Mouse (Mus musculus) liver, adult 2 months (tissue): Measurements from ENCODE around the gene Epas1. TPM values are rescaled to one million over a fixed set of nuclear protein-coding genes. Genes with fewer than 3 reads are reported as not detected.
A peak's percentile ranks its signal among the peaks of the same experiment; 100 is the strongest.

Experiments used
- DNase-seq: peaks from one replicate; pipeline ENCODE4 v3.0.0-alpha.2; 2011; ENCODE audit warnings: low read depth, low spot score; ENCODE audit errors: extremely low read depth
- H3K27ac ChIP-seq: fragments of 200-500 bp; replicated peaks from 2 replicates; pipeline ENCODE4 v1.5.1; 2012; ENCODE audit warnings: low read depth, mild to moderate bottlenecking, control low read depth, inconsistent platforms, low read length; ENCODE audit not compliant: insufficient read depth
- H3K27me3 ChIP-seq: fragments of 200-500 bp; 2 replicates; pipeline ENCODE4 v1.6.1; 2012; ENCODE audit warnings: mild to moderate bottlenecking, moderate library complexity, low read length, inconsistent platforms; ENCODE audit not compliant: control insufficient read depth, insufficient read depth
- H3K36me3 ChIP-seq: fragments of 200-500 bp; 2 replicates; pipeline ENCODE4 v1.6.1; 2012; ENCODE audit warnings: low read length, inconsistent platforms; ENCODE audit not compliant: control insufficient read depth, insufficient read depth
- H3K4me1 ChIP-seq: fragments of 200-500 bp; 2 replicates; pipeline ENCODE4 v1.6.1; 2011; ENCODE audit warnings: low read length; ENCODE audit not compliant: control insufficient read depth, insufficient read depth
- H3K4me3 ChIP-seq: fragments of 200-500 bp; 2 replicates; pipeline ENCODE4 v1.5.1; 2011; ENCODE audit warnings: low read depth, mild to moderate bottlenecking, control low read depth, low read length, moderate library complexity; ENCODE audit not compliant: insufficient read depth
- H3K79me2 ChIP-seq: fragments of 200-500 bp; 2 replicates; pipeline ENCODE4 v1.6.1; 2012; ENCODE audit warnings: inconsistent platforms, mild to moderate bottlenecking, low read length, moderate library complexity; ENCODE audit not compliant: control insufficient read depth, insufficient read depth
- H3K9ac ChIP-seq: fragments of 200-500 bp; 2 replicates; pipeline ENCODE4 v1.6.1; 2012; ENCODE audit warnings: low read depth, mild to moderate bottlenecking, control low read depth, inconsistent platforms, low read length
- CTCF ChIP-seq: fragments of 200-500 bp; IDR thresholded peaks from 2 replicates; pipeline ENCODE4 v1.5.1; 2011; ENCODE audit warnings: low read depth, low read length, control low read depth
- POLR2A ChIP-seq: fragments of 200-500 bp; IDR thresholded peaks from 2 replicates; pipeline ENCODE4 v1.6.1; 2011; ENCODE audit warnings: low read length, control low read depth; ENCODE audit not compliant: insufficient read depth; ENCODE audit errors: extremely low read depth
- WGBS: fragments of 180-500 bp; shearing (Covaris S2); methylation state at CpG from one replicate; pipeline ENCODE4 v1.1.7; 2018; 5-methylcytosine and 5-hydroxymethylcytosine counted together
- polyA plus RNA-seq: library from polyadenylated mRNA; depleted of rRNA; stranded (reverse); fragments of >200 nt; gene quantifications from 2 replicates; pipeline ENCODE4 v1.2.3, GENCODE M21; 2012
- total RNA-seq: library from RNA; depleted of rRNA; stranded (reverse); fragments of >200 nt; gene quantifications from 2 replicates; pipeline ENCODE4 v1.2.3, GENCODE M21; 2014

Epas1 gene
- total and polyA plus RNA-seq, 2 experiments = 34.8 to 41.3 TPM

GRCm38 (mm10) chr17:86778147-86778546 is 24.6 kb downstream of the Epas1 start:
- TF ChIP-seq POLR2A = no peak
- TF ChIP-seq CTCF = no peak
- H3K4me1 ChIP-seq = peaks cover 34% of the 10 kb centered on the region

GRCm38 (mm10) chr17:86779191-86780130 is 26.0 kb downstream of the Epas1 start:
- Histone ChIP-seq H3K9ac (no peak overlapping the region), H3K27ac (peak overlapping the region; percentile 17; the same call in 1 of the 2 replicates), H3K79me2 (peaks cover 59% of the 10 kb centered on the region), H3K36me3 (no peaks in the 10 kb centered on the region; the same call in 1 of the 2 replicates), H3K27me3 (no peaks in the 10 kb centered on the region), H3K4me1 (peaks cover 39% of the 10 kb centered on the region), H3K4me3 (no peak overlapping the region)
- 58% methylated on average over 15 of the region's 15 CpGs for WGBS
- peak; percentile 44 for DNase-seq
- TF ChIP-seq CTCF (no peak), POLR2A (no peak)

More at GRCm38 (mm10) chr17:86778147-86778546, 24.6 kb downstream of the Epas1 start:
- no peak for DNase-seq
- 90% methylated on average over 6 of the region's 6 CpGs for WGBS
- no peak overlapping the region for H3K9ac ChIP-seq
- no peak overlapping the region for H3K27ac ChIP-seq
- H3K4me3 ChIP-seq = no peak overlapping the region
- peaks cover 58% of the 10 kb centered on the region for H3K79me2 ChIP-seq
- H3K36me3 ChIP-seq = no peaks in the 10 kb centered on the region; the same call in 1 of the 2 replicates
- no peaks in the 10 kb centered on the region for H3K27me3 ChIP-seq

- H3K4me3 ChIP-seq = no peak overlapping the region
- no peaks in the 10 kb centered on the region; the same call in 1 of the 2 replicates for H3K36me3 ChIP-seq
- peak; percentile 73 for DNase-seq
- no peaks in the 10 kb centered on the region for H3K27me3 ChIP-seq
- H3K4me1 ChIP-seq = peaks cover 42% of the 10 kb centered on the region
- H3K79me2 ChIP-seq = peaks cover 68% of the 10 kb centered on the region
- WGBS = 15% methylated on average over 6 of the region's 6 CpGs
- no peak overlapping the region for H3K9ac ChIP-seq
- TF ChIP-seq POLR2A (no peak), CTCF (no peak)
- peak overlapping the region; percentile 19 for H3K27ac ChIP-seq
These were observed 27.3 kb downstream of the Epas1 start for GRCm38 (mm10) chr17:86780708-86781318.

GRCm38 (mm10) chr17:86781755-86782400 is 28.4 kb downstream of the Epas1 start:
- H3K4me1 ChIP-seq = peaks cover 36% of the 10 kb centered on the region
- peak; percentile 83 for DNase-seq
- TF ChIP-seq CTCF = no peak
- TF ChIP-seq POLR2A = no peak
- no peaks in the 10 kb centered on the region for H3K27me3 ChIP-seq
- no peak overlapping the region for H3K9ac ChIP-seq
- WGBS = 21% methylated on average over 12 of the region's 12 CpGs
- H3K27ac ChIP-seq = peak overlapping the region; percentile 18
- no peak overlapping the region for H3K4me3 ChIP-seq
- H3K36me3 ChIP-seq = no peaks in the 10 kb centered on the region; the same call in 1 of the 2 replicates
- H3K79me2 ChIP-seq = peaks cover 75% of the 10 kb centered on the region

- WGBS = 73% methylated on average over 10 of the region's 10 CpGs
- Histone ChIP-seq H3K9ac (no peak overlapping the region), H3K27ac (no peak overlapping the region), H3K36me3 (no peaks in the 10 kb centered on the region; the same call in 1 of the 2 replicates), H3K4me1 (peaks cover 33% of the 10 kb centered on the region), H3K27me3 (no peaks in the 10 kb centered on the region), H3K4me3 (no peak overlapping the region), H3K79me2 (peaks cover 74% of the 10 kb centered on the region)
- DNase-seq = no peak
- TF ChIP-seq POLR2A (no peak), CTCF (no peak)
These were observed 31.0 kb downstream of the Epas1 start for GRCm38 (mm10) chr17:86784405-86784977.
